Mouse (Mus musculus): ENCODE data around the gene Nt5c1b.

DNA sequence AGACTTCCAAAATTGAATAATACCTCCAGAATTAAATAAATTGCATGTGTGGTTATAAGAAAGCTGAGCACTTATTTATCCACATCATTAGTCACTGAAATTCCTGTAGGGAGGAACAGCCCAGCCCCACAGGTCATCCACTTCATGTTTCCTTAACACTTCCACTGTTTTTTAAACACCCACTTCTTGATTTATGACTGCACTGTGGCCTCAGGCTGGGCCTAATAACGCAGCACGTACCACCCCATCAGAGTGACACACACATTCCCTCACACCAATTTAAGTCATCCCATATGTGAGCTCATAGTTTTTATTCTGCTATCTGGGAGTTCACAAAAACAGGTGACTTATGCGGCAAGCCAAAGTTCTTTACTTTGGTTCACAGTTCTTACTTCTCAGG, 52.6 kb downstream of the Nt5c1b start:
- TF ChIP-seq CTCF (IDR thresholded peaks at IDR 0.05) (no peak), POLR2A (IDR thresholded peaks at IDR 0.05; ENCODE audit: insufficient read depth, low read depth, low read length) (no peak), EP300 (IDR thresholded peaks at IDR 0.05; ENCODE audit: insufficient read depth, low read depth, low read length) (no peak)

Measured in heart, adult 2 months (tissue).